Mouse (Mus musculus): ENCODE results near the gene Xpnpep1. TPM values are rescaled to one million over a fixed set of nuclear protein-coding genes. Genes with fewer than 3 reads are reported as not detected.
A peak's percentile ranks its signal among the peaks of the same experiment; 100 is the strongest.

Gene Xpnpep1
- polyA plus RNA-seq, 1 experiment from 2014 or later, result 169 TPM

DNA sequence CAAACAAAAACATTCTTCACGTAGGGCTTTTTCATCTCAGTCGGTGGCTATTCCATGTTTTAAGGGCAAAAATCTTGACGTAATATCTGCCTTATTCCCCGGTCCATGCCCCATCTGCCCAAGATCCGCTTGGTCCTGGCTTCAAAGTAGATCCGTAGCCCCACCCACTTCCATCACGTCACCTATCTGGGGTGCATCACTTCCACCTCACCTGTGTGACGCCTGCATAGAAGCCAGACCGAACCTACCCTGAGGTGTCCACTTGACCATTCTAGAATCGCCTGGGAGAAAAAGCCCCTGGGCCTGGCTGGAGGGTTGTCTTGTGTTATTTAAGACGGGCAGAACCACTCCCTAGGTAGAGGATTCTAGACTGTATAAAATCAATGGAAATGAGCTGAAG lies 924 bp downstream of the Xpnpep1 start:
- H3K4me1 ChIP-seq (replicated peaks; ENCODE audit: control insufficient read depth, insufficient read depth, low read length), result peaks cover 24% of the 10 kb centered on the region
- H3K27me3 ChIP-seq (ENCODE audit: control insufficient read depth, insufficient read depth, low read depth, low read length), result no peaks in the 10 kb centered on the region
- H3K36me3 ChIP-seq (ENCODE audit: control insufficient read depth, insufficient read depth, low read length), result no peaks in the 10 kb centered on the region; the same call in 1 of the 2 replicates
- peak overlapping the region; percentile 99 for H3K4me3 ChIP-seq (ENCODE audit: low read length)
- H3K9ac ChIP-seq (ENCODE audit: low read length), result peak overlapping the region; percentile 23
- 28% methylated on average over 11 of the region's 11 CpGs for WGBS
- H3K9me3 ChIP-seq (ENCODE audit: control insufficient read depth, low read length), result no peaks in the 10 kb centered on the region
- peak overlapping the region; percentile 89 for H3K27ac ChIP-seq (ENCODE audit: low read length)
- 0 out of 2 replicates have a peak, but pooled peaks have one; percentile 4 for ATAC-seq (ENCODE audit: low read depth)
- H3K4me2 ChIP-seq (ENCODE audit: low read depth, low read length), result peak overlapping the region; percentile 60

DNA sequence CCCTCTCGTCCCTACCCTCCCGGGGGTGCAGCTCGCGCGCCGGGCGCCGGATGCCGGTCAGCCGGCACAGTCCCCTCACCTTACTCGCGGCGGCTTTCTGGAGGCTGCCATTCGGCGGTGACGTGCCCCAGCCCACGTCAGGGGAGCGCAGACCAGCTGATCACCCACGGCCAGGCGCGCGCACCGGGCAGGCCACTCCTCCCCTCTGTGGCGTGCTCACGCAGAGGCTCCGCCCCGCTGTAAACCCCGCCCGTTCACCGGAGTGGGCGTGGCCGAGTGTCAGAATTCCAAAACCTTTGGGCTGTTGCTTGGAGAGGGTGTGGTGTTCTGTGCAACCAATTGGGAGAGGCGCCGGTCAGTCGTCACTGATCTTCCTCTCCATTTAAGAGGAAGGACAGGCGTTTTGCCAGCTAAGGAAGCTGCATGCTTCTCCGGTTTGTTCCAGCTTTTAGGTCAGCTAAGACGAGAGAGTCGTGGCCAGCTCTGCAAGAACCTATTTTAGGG lies 1.5 kb downstream of the Xpnpep1 start:
- peak overlapping the region; percentile 88 for H3K4me2 ChIP-seq (ENCODE audit: low read depth, low read length)
- H3K9me3 ChIP-seq (ENCODE audit: control insufficient read depth, low read length), result no peaks in the 10 kb centered on the region
- under 1% methylated on average over 39 of the region's 39 CpGs for WGBS
- H3K27me3 ChIP-seq (ENCODE audit: control insufficient read depth, insufficient read depth, low read depth, low read length), result no peaks in the 10 kb centered on the region
- H3K4me3 ChIP-seq (ENCODE audit: low read length), result peak overlapping the region; percentile 99
- H3K9ac ChIP-seq (ENCODE audit: low read length), result peak overlapping the region; percentile 93
- peak; percentile 98 for ATAC-seq (ENCODE audit: low read depth)
- H3K27ac ChIP-seq (ENCODE audit: low read length), result peak overlapping the region; percentile 94
- peaks cover 21% of the 10 kb centered on the region for H3K4me1 ChIP-seq (replicated peaks; ENCODE audit: control insufficient read depth, insufficient read depth, low read length)
- no peaks in the 10 kb centered on the region; the same call in 1 of the 2 replicates for H3K36me3 ChIP-seq (ENCODE audit: control insufficient read depth, insufficient read depth, low read length)

DNA sequence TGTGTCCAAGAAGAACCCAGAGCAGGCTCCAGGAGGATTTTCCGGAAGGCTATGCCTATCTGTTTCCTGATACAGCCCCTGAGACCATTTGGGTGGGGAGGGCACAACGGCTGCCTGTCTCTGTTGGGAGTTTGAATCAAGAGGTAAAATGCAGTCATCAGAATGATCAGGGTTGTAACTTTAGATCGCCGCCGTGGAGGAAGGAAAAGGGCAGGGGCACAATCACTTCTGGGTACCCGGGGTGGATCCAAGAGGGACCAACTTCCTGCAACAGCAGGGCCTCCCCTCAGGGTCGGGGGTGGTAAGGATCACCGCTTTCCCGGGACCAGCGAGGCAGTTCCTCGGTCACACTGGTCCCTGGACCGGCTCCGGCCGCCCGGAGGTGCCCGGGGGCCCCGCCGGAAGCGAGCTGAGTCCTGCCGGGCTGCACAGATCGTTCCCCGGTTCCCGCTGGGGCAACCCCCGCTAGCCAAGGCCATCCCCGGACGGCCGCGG lies 2.0 kb downstream of the Xpnpep1 start:
- under 1% methylated on average over 23 of the region's 28 CpGs for whole genome bisulfite sequencing

DNA sequence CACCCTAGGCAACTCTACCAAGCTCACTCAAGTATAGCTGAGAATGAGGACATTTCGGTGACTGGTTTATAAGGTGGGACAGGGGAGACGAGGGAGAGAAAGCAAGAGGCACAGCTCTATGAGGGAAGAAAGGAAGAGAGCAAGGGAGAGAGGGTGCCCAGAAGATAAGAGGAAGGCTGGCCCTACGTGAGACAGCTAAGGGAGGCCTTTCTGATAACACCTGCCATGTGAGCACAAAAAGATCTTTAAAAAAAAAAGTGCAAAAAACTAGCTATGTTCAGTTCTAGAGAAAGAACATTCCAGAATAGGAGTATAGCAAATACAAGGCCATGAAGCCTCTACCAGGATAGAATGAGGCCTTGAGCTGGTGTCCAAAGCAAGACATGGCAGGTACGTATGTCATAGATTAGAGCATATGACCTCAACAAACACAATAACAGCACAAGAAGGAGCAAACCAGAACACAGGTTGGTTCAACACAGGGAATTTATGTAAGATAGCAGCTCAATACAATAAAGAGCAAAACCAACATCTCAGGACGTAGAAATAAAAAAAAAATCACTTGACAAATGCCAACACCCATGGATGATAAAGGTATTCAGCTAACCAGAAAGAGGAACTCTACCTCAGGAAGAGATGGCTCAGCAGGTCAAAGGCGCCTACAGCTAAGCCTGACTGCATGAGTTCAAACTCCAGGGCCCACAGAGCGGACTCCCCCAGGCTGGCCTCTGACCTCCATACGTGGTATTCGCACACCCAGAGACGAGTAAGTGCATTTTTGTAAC lies 6.7 kb downstream of the Xpnpep1 start:
- peaks cover 22% of the 10 kb centered on the region for H3K36me3 ChIP-seq (ENCODE audit: control insufficient read depth, insufficient read depth, low read length)
- no peak overlapping the region for H3K27ac ChIP-seq (ENCODE audit: low read length)
- ATAC-seq (ENCODE audit: low read depth), result no peak
- no peak overlapping the region for H3K4me3 ChIP-seq (ENCODE audit: low read length)
- no peak overlapping the region for H3K9ac ChIP-seq (ENCODE audit: low read length)
- H3K4me2 ChIP-seq (ENCODE audit: low read depth, low read length), result no peak overlapping the region
- no peaks in the 10 kb centered on the region for H3K27me3 ChIP-seq (ENCODE audit: control insufficient read depth, insufficient read depth, low read depth, low read length)
- peaks cover 10% of the 10 kb centered on the region for H3K4me1 ChIP-seq (replicated peaks; ENCODE audit: control insufficient read depth, insufficient read depth, low read length)
- H3K9me3 ChIP-seq (ENCODE audit: control insufficient read depth, low read length), result no peaks in the 10 kb centered on the region
- WGBS, result 81% methylated on average over 10 of the region's 10 CpGs

More for the DNA sequence above, 2.0 kb downstream of the Xpnpep1 start:
- no peak; the same call in 1 of the 2 replicates for ATAC-seq (ENCODE audit: low read depth)
- Histone ChIP-seq H3K27ac (ENCODE audit: low read length) (peak overlapping the region; percentile 94), H3K9ac (ENCODE audit: low read length) (peak overlapping the region; percentile 93), H3K4me3 (ENCODE audit: low read length) (peak overlapping the region; percentile 99), H3K27me3 (ENCODE audit: control insufficient read depth, insufficient read depth, low read depth, low read length) (no peaks in the 10 kb centered on the region), H3K9me3 (ENCODE audit: control insufficient read depth, low read length) (no peaks in the 10 kb centered on the region), H3K4me2 (ENCODE audit: low read depth, low read length) (peak overlapping the region; percentile 88), H3K36me3 (ENCODE audit: control insufficient read depth, insufficient read depth, low read length) (no peaks in the 10 kb centered on the region; the same call in 1 of the 2 replicates), H3K4me1 (replicated peaks; ENCODE audit: control insufficient read depth, insufficient read depth, low read length) (peaks cover 21% of the 10 kb centered on the region)

DNA sequence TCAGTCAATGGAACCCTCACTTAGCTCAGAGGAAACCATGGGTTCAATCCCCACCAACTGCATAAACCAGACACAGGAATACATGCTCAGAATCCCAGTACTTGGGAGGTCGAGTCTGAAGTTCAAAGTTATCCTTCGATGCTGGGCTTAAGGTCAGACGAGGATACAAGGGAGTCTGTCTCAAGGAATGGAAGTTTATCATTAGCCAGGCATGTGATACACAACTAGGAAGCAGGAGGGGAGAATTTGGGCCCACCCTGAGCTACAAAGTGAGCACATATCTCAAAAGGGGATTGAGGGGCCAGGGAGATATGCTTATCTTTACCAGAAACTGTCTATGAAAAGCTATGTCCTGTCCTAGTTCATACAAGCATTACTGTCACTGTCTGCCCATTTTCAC lies 7.4 kb downstream of the Xpnpep1 start:
- no peak overlapping the region for H3K4me2 ChIP-seq (ENCODE audit: low read depth, low read length)

DNA sequence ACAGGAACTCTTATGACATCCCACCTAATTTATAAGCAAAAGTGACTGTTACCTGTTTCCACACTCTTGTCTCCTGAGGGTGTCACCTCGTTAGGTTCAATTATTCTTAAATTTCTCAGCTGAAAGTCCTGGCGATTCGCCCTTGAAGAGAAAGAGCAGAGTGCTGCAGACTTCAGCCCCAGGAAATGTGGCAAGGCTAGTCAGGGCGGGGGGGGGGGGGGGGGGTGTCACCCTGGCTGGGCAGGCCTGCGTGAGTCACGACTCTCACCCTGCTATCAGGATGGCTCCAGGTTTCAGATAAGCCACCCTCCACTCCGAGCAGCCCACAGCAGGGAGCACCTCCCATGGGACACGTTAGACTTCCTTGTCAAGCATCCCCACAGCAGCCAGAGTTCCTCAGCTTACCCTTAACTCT lies 8.1 kb downstream of the Xpnpep1 start:
- Histone ChIP-seq H3K27ac (ENCODE audit: low read length) (no peak overlapping the region), H3K4me1 (replicated peaks; ENCODE audit: control insufficient read depth, insufficient read depth, low read length) (peaks cover 2% of the 10 kb centered on the region), H3K27me3 (ENCODE audit: control insufficient read depth, insufficient read depth, low read depth, low read length) (no peaks in the 10 kb centered on the region), H3K4me3 (ENCODE audit: low read length) (no peak overlapping the region), H3K9me3 (ENCODE audit: control insufficient read depth, low read length) (no peaks in the 10 kb centered on the region), H3K9ac (ENCODE audit: low read length) (no peak overlapping the region), H3K4me2 (ENCODE audit: low read depth, low read length) (no peak overlapping the region), H3K36me3 (ENCODE audit: control insufficient read depth, insufficient read depth, low read length) (peaks cover 25% of the 10 kb centered on the region)
- ATAC-seq (ENCODE audit: low read depth), result no peak
- 46% methylated on average over 8 of the region's 8 CpGs for WGBS

More for the DNA sequence above, 7.4 kb downstream of the Xpnpep1 start:
- H3K27ac ChIP-seq (ENCODE audit: low read length), result no peak overlapping the region
- ATAC-seq (ENCODE audit: low read depth), result no peak
- H3K4me1 ChIP-seq (replicated peaks; ENCODE audit: control insufficient read depth, insufficient read depth, low read length), result peaks cover 9% of the 10 kb centered on the region
- H3K9me3 ChIP-seq (ENCODE audit: control insufficient read depth, low read length), result no peaks in the 10 kb centered on the region
- H3K27me3 ChIP-seq (ENCODE audit: control insufficient read depth, insufficient read depth, low read depth, low read length), result no peaks in the 10 kb centered on the region
- H3K4me3 ChIP-seq (ENCODE audit: low read length), result no peak overlapping the region
- WGBS, result 56% methylated on average over 3 of the region's 3 CpGs
- H3K9ac ChIP-seq (ENCODE audit: low read length), result no peak overlapping the region
- H3K36me3 ChIP-seq (ENCODE audit: control insufficient read depth, insufficient read depth, low read length), result peaks cover 23% of the 10 kb centered on the region

DNA sequence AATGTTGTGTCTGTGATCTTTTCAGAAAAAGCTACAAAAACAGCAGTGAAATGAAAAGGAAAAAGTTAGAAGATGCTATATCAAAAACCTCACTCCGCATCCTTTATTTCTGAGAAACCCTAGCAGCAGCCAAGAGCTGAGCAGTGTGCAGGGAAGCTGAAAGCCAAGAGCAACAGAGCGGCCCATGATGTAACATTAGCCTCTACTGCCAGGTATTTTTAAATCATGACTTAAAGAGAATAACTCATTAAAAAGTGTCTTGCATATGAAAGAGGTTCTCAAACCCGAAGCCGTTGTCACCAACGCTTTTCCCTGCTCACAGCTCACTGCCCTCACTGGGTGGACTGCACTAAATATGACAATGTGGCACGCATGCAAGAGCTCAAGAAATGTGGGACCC lies 9.7 kb downstream of the Xpnpep1 start:
- no peaks in the 10 kb centered on the region for H3K27me3 ChIP-seq (ENCODE audit: control insufficient read depth, insufficient read depth, low read depth, low read length)
- no peak overlapping the region for H3K4me2 ChIP-seq (ENCODE audit: low read depth, low read length)
- WGBS, result 93% methylated on average over 6 of the region's 6 CpGs
- no peak overlapping the region for H3K9ac ChIP-seq (ENCODE audit: low read length)
- H3K4me3 ChIP-seq (ENCODE audit: low read length), result no peak overlapping the region
- H3K27ac ChIP-seq (ENCODE audit: low read length), result no peak overlapping the region
- no peaks in the 10 kb centered on the region for H3K4me1 ChIP-seq (replicated peaks; ENCODE audit: control insufficient read depth, insufficient read depth, low read length)
- H3K36me3 ChIP-seq (ENCODE audit: control insufficient read depth, insufficient read depth, low read length), result peaks cover 30% of the 10 kb centered on the region
- H3K9me3 ChIP-seq (ENCODE audit: control insufficient read depth, low read length), result no peaks in the 10 kb centered on the region
- ATAC-seq (ENCODE audit: low read depth), result no peak

DNA sequence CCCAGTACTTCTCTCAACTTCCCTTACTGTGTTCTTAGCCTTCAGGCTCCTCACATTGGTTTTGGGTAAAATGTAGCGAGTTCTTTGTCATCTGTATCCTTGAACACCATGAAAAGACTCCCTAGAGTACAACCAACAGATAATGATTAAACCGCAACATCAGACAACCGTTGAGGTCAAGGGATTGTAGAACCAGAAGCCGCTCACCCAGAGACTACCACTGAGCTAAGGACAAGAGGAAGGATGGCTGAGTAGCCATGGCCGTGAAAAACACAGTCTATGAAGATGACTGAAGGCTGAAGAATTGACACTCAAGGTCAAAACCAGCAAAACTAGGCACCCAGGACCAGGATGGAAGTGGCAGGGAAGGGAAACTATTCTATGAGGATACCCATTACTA lies 10.3 kb downstream of the Xpnpep1 start:
- WGBS, result 94% methylated on average over 5 of the region's 5 CpGs
- H3K4me2 ChIP-seq (ENCODE audit: low read depth, low read length), result no peak overlapping the region
- H3K4me3 ChIP-seq (ENCODE audit: low read length), result no peak overlapping the region
- no peaks in the 10 kb centered on the region for H3K27me3 ChIP-seq (ENCODE audit: control insufficient read depth, insufficient read depth, low read depth, low read length)
- no peak overlapping the region for H3K27ac ChIP-seq (ENCODE audit: low read length)
- peaks cover 35% of the 10 kb centered on the region for H3K36me3 ChIP-seq (ENCODE audit: control insufficient read depth, insufficient read depth, low read length)
- no peaks in the 10 kb centered on the region for H3K9me3 ChIP-seq (ENCODE audit: control insufficient read depth, low read length)
- ATAC-seq (ENCODE audit: low read depth), result no peak
- no peaks in the 10 kb centered on the region for H3K4me1 ChIP-seq (replicated peaks; ENCODE audit: control insufficient read depth, insufficient read depth, low read length)
- no peak overlapping the region for H3K9ac ChIP-seq (ENCODE audit: low read length)

DNA sequence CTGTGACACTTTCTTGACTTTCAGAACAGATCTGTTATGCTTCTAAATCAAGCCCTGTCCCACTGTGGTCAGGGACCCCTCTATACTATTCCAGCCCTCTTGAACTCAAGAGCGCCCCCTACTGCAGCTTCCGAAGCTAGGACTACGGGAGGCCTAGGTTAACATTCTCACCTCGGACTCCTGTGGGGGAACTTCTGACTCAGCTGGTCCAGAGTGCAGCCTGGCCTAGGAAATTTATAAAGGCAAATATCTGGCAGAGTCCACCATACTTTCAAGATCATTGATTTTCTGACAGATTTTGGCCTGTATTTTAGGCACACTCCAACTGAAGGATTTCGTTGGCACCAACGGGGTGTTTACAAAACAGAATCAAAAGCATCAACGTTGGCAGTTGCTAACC lies 11.0 kb downstream of the Xpnpep1 start:
- no peak overlapping the region for H3K27ac ChIP-seq (ENCODE audit: low read length)
- H3K4me2 ChIP-seq (ENCODE audit: low read depth, low read length), result no peak overlapping the region
- H3K36me3 ChIP-seq (ENCODE audit: control insufficient read depth, insufficient read depth, low read length), result peaks cover 40% of the 10 kb centered on the region
- H3K4me1 ChIP-seq (replicated peaks; ENCODE audit: control insufficient read depth, insufficient read depth, low read length), result no peaks in the 10 kb centered on the region
- no peak overlapping the region for H3K4me3 ChIP-seq (ENCODE audit: low read length)
- no peaks in the 10 kb centered on the region for H3K9me3 ChIP-seq (ENCODE audit: control insufficient read depth, low read length)
- no peak for ATAC-seq (ENCODE audit: low read depth)
- no peaks in the 10 kb centered on the region for H3K27me3 ChIP-seq (ENCODE audit: control insufficient read depth, insufficient read depth, low read depth, low read length)
- H3K9ac ChIP-seq (ENCODE audit: low read length), result no peak overlapping the region
- WGBS, result 81% methylated on average over 7 of the region's 7 CpGs
